Mouse (Mus musculus) megakaryocyte, embryonic 14.5 days (primary cell): ENCODE measurements around the gene Npat.

ENCODE experiments used
- FLI1 ChIP-seq: IDR thresholded peaks from 2 replicates; pipeline ENCODE4 v1.6.1; 2012; ENCODE audit warnings: low read length, inconsistent platforms, mixed read lengths
- GATA1 ChIP-seq: IDR thresholded peaks from 3 replicates; pipeline ENCODE4 v1.6.1; 2012; ENCODE audit warnings: mixed read lengths, low read length, inconsistent platforms, borderline replicate concordance

GRCm38 (mm10) chr9:53609968-53610781 is 73.3 kb downstream of the Npat start, which contains the start of gene Acat1:
- TF ChIP-seq GATA1 (no peak), FLI1 (no peak)
